Mouse (Mus musculus) limb, embryonic 14.5 days (tissue): ENCODE measurements around the gene Mynn. TPM values are rescaled to one million over a fixed set of nuclear protein-coding genes. Genes with fewer than 3 reads are reported as not detected.

ENCODE experiments used
- ATAC-seq: fragments of 200-750 bp; cut with Nextera tagmentation; 2 replicates; pipeline ENCODE4 v1.8.0; 2017; ENCODE audit warnings: low read depth, moderate number of reproducible peaks, moderate TSS enrichment; ENCODE audit not compliant: low FRiP score
- DNase-seq: peaks from one replicate; pipeline ENCODE4 v3.0.0-alpha.2; 2015; ENCODE audit warnings: low spot score
- H3K27ac ChIP-seq: fragments of 300-500 bp; sonication (generic); replicated peaks from 2 replicates; pipeline ENCODE4 v1.5.1; 2014; ENCODE audit warnings: low read depth, mild to moderate bottlenecking, low read length, moderate library complexity, mixed read lengths
- H3K27me3 ChIP-seq: fragments of 300-500 bp; sonication (generic); 2 replicates; pipeline ENCODE4 v1.6.1; 2014; ENCODE audit warnings: low read length, mixed read lengths; ENCODE audit not compliant: control insufficient read depth, insufficient read depth
- H3K36me3 ChIP-seq: fragments of 300-500 bp; sonication (generic); 2 replicates; pipeline ENCODE4 v1.6.1; 2014; ENCODE audit warnings: mild to moderate bottlenecking, low read length, moderate library complexity, mixed read lengths; ENCODE audit not compliant: control insufficient read depth, insufficient read depth
- H3K4me1 ChIP-seq: fragments of 300-500 bp; sonication (generic); 2 replicates; pipeline ENCODE4 v1.6.1; 2014; ENCODE audit warnings: antibody characterized with exemption, low read length, mixed read lengths; ENCODE audit not compliant: control insufficient read depth, insufficient read depth
- H3K4me2 ChIP-seq: fragments of 300-500 bp; sonication (generic); replicated peaks from 2 replicates; pipeline ENCODE4 v1.6.1; 2014; ENCODE audit warnings: low read depth, mild to moderate bottlenecking, low read length, moderate library complexity; ENCODE audit not compliant: severe bottlenecking
- H3K4me3 ChIP-seq: fragments of 300-500 bp; sonication (generic); replicated peaks from 2 replicates; pipeline ENCODE4 v1.5.1; 2014; ENCODE audit warnings: low read length
- H3K9ac ChIP-seq: fragments of 300-500 bp; sonication (generic); 2 replicates; pipeline ENCODE4 v1.6.1; 2014; ENCODE audit warnings: mild to moderate bottlenecking, low read depth, low read length, moderate library complexity; ENCODE audit not compliant: severe bottlenecking
- H3K9me3 ChIP-seq: fragments of 300-500 bp; sonication (generic); 2 replicates; pipeline ENCODE4 v1.6.1; 2016; ENCODE audit warnings: low read length; ENCODE audit not compliant: control insufficient read depth
- POLR2A ChIP-seq: fragments of 200-500 bp; IDR thresholded peaks from 2 replicates; pipeline ENCODE4 v1.8.0; 2012; ENCODE audit warnings: inconsistent platforms, mild to moderate bottlenecking, moderate library complexity, borderline replicate concordance; ENCODE audit not compliant: insufficient read depth, insufficient read length; ENCODE audit errors: extremely low read depth
- WGBS: fragments of 180-500 bp; shearing (Covaris S2); extraction: QIAGEN DNeasy Blood & Tissue Kit; methylation state at CpG from one replicate; pipeline ENCODE4 v1.1.7; 2014; 5-methylcytosine and 5-hydroxymethylcytosine counted together
- polyA plus RNA-seq, 2 experiments: library from polyadenylated mRNA; depleted of rRNA in 1 of 2; stranded (reverse) in 1 of 2; unstranded in 1 of 2; fragments of >200 nt; fragmentation: Nextera tagmentation in 1 of 2; extraction: Ambion mirVana in 1 of 2; gene quantifications; 2 replicates each; pipeline versions ENCODE4 v1.2.1 to v1.2.3; 2012 to 2014

The Mynn gene
- polyA plus RNA-seq, 2 experiments = 22.3 to 32.0 TPM

DNA sequence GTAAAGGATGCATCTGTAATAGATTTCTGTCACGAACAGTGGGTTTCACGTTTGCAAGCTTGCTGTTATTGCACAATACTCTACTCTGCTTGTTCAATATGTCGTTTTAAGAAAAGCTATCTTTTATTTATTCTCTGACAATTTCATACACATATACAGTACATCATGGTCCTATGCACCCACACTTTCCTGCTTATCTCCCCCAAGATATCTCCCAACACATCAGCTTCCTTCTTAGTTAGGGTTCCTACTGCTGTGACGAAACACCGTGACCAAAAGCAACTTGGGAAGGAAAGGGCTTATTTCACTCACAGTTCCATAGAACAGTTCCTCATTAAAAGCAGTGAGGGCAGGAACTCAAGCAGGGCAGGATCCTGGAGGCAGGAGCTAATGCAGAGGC lies 54.1 kb downstream of the Mynn start:
- no peak for TF ChIP-seq POLR2A
- Histone ChIP-seq H3K4me2 (no peak overlapping the region), H3K9me3 (no peaks in the 10 kb centered on the region), H3K9ac (no peak overlapping the region), H3K27ac (no peak overlapping the region), H3K4me3 (no peak overlapping the region), H3K4me1 (no peaks in the 10 kb centered on the region; the same call in 1 of the 2 replicates), H3K27me3 (no peaks in the 10 kb centered on the region), H3K36me3 (no peaks in the 10 kb centered on the region)
- no peak for DNase-seq
- ATAC-seq = no peak
- WGBS = 84% methylated on average over 5 of the region's 5 CpGs

DNA sequence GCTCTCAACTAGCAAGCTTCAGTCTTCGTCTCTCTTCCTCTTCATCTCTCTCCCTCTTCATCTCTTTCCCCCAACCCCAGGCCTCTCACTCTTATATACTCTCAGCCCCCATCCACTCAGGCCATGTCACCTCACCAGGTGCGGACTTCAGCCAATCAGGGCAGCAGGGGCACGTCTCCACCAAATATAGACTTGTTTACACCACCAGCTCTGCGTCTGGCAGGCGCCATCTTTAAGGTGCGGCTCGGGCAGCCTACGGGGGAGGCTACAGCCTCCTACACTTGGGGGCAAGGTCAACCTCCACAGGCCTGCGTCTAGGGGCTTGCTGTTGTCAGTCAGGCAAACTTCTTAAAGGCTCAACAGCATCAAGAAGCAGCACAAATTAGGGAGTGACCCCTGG lies 56.6 kb downstream of the Mynn start:
- no peaks in the 10 kb centered on the region for H3K27me3 ChIP-seq
- 82% methylated on average over 9 of the region's 9 CpGs for whole genome bisulfite sequencing
- no peak for DNase-seq
- no peaks in the 10 kb centered on the region for H3K9me3 ChIP-seq
- no peaks in the 10 kb centered on the region for H3K36me3 ChIP-seq
- no peak overlapping the region for H3K4me3 ChIP-seq
- H3K27ac ChIP-seq = no peak overlapping the region
- no peak for ATAC-seq
- no peaks in the 10 kb centered on the region for H3K4me1 ChIP-seq
- H3K9ac ChIP-seq = no peak overlapping the region
- no peak for TF ChIP-seq POLR2A
- no peak overlapping the region for H3K4me2 ChIP-seq

Other genes starting within 250 kb of the Mynn start
- gene Mecom, start 54.1 kb upstream of the Mynn start, polyA plus RNA-seq (2012; rRNA removed) = 35.8 and 38.6 TPM in 2 replicates
- 42.2 and 61.6 TPM in 2 replicates for gene Mecom, start 54.1 kb upstream of the Mynn start, polyA plus RNA-seq (2014; fragmentation: Nextera tagmentation; extraction: Ambion mirVana)
- gene Actrt3, start 2.1 kb upstream of the Mynn start, polyA plus RNA-seq (2012; rRNA removed) = 0.11 TPM in 1 of 2 replicates, not detected in the other
- 0.10 TPM in 1 of 2 replicates, not detected in the other for gene Actrt3, start 2.1 kb upstream of the Mynn start, polyA plus RNA-seq (2014; fragmentation: Nextera tagmentation; extraction: Ambion mirVana)
- gene Lrriq4, start 42.4 kb downstream of the Mynn start, polyA plus RNA-seq (2012; rRNA removed) = not detected in 2 replicates
- not detected in 2 replicates for gene Lrriq4, start 42.4 kb downstream of the Mynn start, polyA plus RNA-seq (2014; fragmentation: Nextera tagmentation; extraction: Ambion mirVana)
- 0.27 and 0.52 TPM in 2 replicates for gene Lrrc34, start 45.8 kb downstream of the Mynn start, polyA plus RNA-seq (2012; rRNA removed)
- 0.76 and 1.3 TPM in 2 replicates for gene Lrrc34, start 45.8 kb downstream of the Mynn start, polyA plus RNA-seq (2014; fragmentation: Nextera tagmentation; extraction: Ambion mirVana)
- 0.10 TPM in 1 of 2 replicates, not detected in the other for gene Lrrc31, start 97.8 kb downstream of the Mynn start, polyA plus RNA-seq (2012; rRNA removed)
- gene Lrrc31, start 97.8 kb downstream of the Mynn start, polyA plus RNA-seq (2014; fragmentation: Nextera tagmentation; extraction: Ambion mirVana) = 0.10 TPM in 1 of 2 replicates, not detected in the other
- gene Samd7, start 144.2 kb downstream of the Mynn start, polyA plus RNA-seq (2012; rRNA removed) = not detected in 2 replicates
- not detected in 2 replicates for gene Samd7, start 144.2 kb downstream of the Mynn start, polyA plus RNA-seq (2014; fragmentation: Nextera tagmentation; extraction: Ambion mirVana)
- gene Sec62, start 190.8 kb downstream of the Mynn start, polyA plus RNA-seq (2012; rRNA removed) = 46.0 and 53.6 TPM in 2 replicates
- gene Sec62, start 190.8 kb downstream of the Mynn start, polyA plus RNA-seq (2014; fragmentation: Nextera tagmentation; extraction: Ambion mirVana) = 103 and 104 TPM in 2 replicates